Mouse (Mus musculus): ENCODE results near the gene Alk. TPM values are rescaled to one million over a fixed set of nuclear protein-coding genes. Genes with fewer than 3 reads are reported as not detected.

Gene Alk
- total RNA-seq, 2 experiments from 2014 or later = 6.8 to 7.9 TPM

DNA sequence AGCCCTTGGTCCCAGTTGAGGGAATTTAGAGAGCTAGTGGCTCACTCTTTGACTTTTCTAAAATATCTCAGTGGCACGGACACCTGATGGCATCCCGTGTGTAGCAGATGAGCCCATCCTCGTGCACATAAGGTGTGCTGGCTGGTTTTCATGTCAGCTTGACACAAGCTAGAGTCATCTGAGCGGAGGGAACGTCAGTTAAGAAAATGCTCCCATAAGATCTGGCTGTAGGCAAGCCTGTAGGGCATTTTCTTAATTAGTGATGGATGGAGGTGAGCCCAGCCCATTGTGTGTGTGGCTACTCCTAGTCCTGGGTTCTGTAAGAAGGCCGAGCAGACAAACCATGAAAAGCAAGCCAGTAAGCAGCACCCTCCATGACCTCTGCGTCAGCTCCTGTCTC, 732.4 kb downstream of the Alk start:
- intact Hi-C loops (cut with DNase I) = no loop called here
- DNase-seq (ENCODE audit: low spot score in 2 of 2) = no peak

DNA sequence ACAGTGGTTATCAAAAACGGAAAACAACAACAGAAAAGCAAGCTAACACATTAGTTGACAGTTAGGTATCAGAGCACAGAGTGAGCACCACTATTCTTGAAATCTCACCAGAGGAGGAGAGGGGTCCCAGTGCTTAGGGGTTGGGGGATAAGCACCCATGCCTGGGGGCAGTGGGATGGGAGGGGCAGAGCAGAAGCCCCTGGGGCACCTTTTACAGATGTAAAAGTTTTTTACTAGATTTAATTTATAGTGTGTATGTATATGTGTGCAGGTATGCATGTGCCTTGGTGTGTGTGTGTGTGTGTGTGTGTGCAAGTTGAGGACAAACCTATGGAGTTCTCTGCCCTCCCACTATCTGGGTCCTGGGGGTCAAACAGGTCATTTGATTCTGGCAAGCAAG, 733.8 kb downstream of the Alk start:
- DNase-seq (ENCODE audit: low spot score in 2 of 2) = no peak
- intact Hi-C loops (cut with DNase I) = no loop called here

DNA sequence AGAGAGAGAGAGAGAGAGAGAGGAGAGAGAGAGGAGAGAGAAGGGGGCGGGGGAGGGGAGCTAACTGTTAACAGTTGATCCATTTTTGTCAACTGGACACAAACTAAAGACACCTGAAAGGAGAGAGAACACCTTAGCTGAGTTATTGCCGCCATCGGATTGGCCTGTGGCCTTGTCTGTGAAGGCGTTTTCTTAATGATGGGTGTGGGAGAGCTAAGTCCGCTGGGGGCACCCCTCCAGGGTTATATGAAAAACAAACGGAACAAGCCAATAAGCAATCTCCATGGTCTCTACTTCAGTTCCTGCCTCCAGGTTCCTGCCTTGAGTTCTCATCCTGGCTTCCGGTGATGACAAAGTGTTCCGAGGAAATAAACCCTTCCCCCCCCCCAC, 734.2 kb downstream of the Alk start:
- intact Hi-C loops (cut with DNase I) = no loop called here
- DNase-seq (ENCODE audit: low spot score in 2 of 2) = no peak

DNA sequence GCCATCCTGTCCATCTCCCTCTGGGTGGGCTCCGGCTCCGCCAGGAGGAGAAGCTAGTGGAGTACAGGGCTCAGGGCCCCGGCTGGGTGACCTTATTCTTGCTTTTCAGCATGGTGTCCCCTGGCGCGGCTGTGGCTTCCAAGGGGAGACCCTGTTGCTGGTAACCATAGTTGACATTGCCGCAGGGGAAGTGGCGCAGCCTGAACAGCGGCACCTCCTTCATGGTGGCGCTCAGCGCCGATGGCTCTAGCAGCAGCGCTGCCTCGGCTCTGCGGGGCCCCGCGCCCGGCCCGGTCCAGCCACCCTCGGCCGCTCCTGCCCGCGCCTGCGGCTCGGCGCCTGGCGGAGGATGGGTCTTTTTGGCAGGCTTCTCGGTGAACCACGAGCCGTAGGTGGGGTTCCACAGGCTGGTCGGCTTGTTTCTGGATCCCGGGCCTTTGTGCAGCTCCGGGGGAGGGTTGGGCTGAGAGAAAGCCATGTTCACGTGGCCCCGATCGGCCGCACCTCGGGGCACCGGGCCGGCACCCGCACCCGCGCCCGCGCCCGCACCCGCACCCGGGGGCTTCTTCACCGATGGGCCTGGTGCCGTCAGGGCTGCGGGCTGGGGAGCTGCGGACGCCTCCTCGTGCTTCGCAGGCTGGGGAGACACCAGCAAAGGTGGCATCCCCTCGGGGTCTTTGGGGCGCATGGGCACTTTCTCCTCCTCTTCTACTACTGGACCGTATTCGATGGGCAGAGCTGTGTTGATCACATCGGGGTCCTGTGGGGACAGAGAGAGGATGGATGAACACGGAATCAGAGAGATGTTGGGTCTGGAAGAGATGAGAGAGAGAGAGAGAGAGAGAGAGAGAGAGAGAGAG, 734.8 kb downstream of the Alk start:
- peak; percentile 11 to 22 for DNase-seq (ENCODE audit: low spot score in 2 of 2)
- intact Hi-C loops (cut with DNase I) = no loop called here

DNA sequence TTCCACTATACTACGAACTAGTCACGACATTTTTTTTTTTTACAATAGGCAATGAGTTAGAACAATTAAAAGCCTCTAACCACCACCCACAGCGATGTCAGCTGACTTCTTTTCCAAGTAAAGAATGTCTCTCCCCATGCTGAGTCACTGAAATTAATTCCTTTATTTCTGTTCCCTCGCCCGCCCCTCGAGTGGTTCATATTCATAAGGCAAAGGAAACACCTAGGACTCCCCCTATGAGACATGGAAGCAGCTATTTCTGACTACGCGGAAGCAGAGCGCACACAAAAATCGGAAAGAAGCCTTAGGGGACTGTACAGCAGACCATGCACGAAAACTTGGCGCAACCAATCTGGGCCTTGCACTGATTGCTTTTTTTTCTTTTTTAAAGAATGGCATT, 735.6 kb downstream of the Alk start:
- peak; percentile 15 to 20 for DNase-seq (ENCODE audit: low spot score in 2 of 2)
- intact Hi-C loops (cut with DNase I) = no loop called here

DNA sequence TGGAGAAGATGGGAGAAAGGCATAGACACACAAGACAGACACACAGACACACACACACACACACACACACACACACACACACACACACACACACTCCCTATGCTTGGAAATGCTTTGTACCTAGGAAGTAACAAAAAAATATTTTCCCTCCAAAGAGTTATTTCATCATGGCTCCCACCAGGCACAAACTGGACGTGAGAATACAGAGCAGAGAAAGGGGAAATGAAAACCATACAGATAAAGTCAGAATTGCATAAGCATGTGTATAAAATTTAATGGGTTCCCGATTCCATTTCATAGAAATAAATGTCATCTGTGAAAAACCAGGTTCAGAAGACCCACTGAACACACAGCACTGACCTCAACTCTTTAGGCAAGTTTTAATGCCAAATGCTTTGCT, 736.5 kb downstream of the Alk start:
- DNase-seq (ENCODE audit: low spot score in 2 of 2) = no peak
- intact Hi-C loops (cut with DNase I) = no loop called here

DNA sequence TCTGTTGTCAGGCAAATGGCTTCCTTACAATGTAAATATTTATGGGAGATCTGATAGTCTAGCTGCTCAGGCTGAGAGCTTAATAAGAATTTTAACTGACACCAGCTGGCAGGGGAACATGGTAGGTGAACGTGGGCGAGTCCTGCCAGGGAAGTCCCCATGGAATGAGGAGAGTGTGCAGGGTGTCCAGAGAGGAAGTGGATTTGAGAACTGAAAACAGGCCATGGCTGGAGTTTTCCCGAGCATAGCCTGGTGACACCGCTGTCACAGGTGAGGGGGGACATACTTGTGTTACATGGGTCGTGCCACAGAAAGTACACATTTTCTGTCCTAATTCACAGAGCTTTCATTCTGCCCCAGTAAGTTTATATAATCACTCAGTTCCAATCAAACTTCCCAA, 739.0 kb downstream of the Alk start:
- no peak for DNase-seq (ENCODE audit: low spot score in 2 of 2)
- intact Hi-C loops (cut with DNase I) = no loop called here

DNA sequence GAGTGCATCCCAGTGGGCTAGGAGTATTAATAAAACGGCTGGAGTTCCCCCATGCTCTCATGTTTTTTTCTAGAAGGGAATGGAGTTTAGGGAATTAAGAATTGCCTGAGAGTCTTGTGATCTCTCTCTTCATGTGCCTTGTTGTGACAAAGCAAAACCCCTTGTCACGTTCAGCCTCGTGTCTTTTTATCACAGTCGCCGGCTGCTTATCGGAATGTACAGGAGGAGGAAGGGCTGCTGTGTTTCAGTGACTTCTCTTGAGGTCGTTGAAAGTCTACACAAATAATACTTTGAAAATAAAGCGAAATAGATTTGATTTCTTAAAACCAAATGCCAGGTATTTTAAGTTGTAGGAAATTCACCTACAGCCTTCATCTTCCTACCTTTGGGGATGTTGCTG, 740.4 kb downstream of the Alk start:
- intact Hi-C loops (cut with DNase I) = no loop called here

DNA sequence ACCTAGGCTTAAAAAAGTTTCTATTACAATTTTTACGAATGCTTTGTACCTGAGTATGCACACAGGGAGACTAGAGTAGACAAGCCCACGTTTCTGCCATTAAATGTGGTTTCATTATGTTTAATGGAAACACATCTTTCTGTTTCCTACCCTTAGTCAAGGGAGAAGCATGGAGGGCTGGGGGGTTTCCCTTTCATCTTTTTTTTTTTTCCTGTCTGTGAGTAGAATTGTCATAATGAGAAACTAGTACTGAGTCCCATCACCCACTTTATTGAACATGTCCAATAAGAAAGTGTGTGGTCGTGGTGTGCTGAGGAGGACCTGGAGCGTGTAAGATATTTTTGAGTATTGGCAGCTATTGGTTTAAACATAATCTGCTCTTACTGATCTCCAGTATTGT, 741.5 kb downstream of the Alk start:
- DNase-seq (ENCODE audit: low spot score in 2 of 2) = no peak
- intact Hi-C loops (cut with DNase I) = no loop called here

More for the DNA sequence above, 740.4 kb downstream of the Alk start:
- DNase-seq (ENCODE audit: low spot score in 2 of 2) = no peak

DNA sequence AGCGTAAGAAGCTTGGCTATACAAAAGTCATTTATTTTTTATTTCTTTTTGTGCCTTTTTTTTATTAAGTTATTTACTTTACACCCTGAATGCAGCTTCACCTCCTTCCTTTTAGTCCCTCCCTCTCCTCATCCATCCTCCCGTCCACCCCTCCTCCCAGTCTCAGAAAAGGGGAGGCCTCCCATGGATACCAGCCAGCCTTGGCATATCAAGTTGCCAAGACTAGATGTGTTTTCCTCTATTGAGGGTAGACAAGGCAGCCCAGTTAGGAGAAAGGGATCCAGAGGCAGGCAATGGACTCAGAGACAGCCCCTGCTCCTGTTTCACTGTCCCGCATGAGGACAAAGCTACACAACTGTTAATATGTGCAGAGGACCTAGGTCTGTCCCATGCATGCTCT, 742.2 kb downstream of the Alk start:
- intact Hi-C loops (cut with DNase I) = no loop called here
- no peak for DNase-seq (ENCODE audit: low spot score in 2 of 2)

DNA sequence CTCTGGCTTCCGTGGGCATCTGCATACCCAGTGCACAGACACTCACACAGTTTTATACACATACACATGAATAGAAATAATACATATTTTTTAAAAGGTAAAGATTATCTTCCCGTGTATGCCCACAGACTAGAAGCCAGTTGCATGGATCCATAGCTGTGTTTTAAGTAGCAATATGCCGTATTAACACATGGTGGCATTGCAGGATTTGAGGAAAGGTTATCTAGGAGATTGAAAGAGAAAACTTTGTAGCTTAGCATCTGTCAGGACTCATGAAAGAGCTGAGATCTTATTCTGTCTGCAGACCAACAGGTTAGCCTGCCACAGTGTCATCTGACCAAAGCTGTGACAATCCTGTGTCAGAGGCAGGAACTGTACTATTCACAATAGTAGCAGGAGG, 772.5 kb downstream of the Alk start:
- intact Hi-C loops (cut with DNase I) = no loop called here
- DNase-seq (ENCODE audit: low spot score in 2 of 2) = no peak

DNA sequence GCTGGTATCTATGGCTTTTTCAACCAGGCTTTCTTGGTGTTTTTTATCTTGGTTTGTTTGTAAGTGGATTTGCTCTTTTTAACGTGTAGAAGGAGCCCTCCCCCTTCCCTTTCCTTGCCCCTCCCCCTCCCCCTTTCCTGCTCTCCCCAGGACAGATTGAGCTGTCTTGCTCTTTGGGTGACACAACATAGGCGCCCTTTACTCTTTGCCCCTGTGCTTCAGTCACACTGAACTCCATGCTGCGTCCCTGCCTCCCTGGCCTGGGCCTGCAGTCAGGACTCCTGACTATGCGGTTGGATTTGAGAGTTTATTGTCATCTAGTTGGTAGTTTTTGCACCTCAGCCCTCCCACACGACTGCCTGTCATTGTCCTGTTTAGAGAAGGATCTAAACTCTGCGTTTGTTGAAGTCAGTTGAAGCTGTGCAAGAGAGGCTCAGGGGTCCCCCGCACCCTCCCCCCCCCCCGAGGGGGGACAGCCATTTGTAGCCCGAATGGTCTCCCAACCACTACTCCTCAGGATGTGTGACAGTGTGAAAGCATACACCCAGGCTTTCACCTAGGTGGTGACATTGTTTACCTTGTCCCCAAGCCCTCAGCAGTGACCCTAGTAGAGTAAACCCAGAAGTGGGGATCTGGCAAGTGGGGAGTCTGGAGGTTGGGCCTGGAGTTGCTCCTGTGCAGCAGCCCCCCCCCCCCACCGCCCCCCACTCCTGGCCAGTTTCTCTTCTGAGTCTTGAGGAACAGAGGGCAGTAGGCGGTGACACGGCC, 775.6 kb downstream of the Alk start:
- DNase-seq (ENCODE audit: low spot score in 2 of 2) = no peak
- intact Hi-C loops (cut with DNase I) = loop anchor here (10.0 kb wide), 1 partner anchor 956 kb away; no protein-coding TSS in a partner anchor

DNA sequence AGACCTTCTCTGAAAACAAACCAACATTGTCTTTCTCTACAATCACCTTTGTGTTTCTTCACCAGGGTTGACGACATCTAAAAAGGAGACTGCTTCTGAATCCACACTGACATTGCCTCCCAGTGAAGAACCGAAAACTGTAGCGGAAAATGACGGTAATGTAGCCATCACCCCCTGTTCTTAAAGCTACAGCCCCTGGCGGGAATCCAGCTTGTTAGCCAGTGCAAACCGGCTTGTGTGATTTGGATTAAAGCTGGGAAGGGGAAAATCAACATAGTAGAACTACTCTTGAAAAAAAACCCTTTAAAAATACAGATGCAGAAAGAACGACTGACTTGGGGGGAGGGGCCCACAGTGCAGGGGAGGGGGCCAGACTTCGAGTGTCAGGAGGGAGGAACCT, 776.8 kb downstream of the Alk start:
- DNase-seq (ENCODE audit: low spot score in 2 of 2) = no peak
- intact Hi-C loops (cut with DNase I) = loop anchor here (10.0 kb wide), 1 partner anchor 957 kb away; no protein-coding TSS in a partner anchor

DNA sequence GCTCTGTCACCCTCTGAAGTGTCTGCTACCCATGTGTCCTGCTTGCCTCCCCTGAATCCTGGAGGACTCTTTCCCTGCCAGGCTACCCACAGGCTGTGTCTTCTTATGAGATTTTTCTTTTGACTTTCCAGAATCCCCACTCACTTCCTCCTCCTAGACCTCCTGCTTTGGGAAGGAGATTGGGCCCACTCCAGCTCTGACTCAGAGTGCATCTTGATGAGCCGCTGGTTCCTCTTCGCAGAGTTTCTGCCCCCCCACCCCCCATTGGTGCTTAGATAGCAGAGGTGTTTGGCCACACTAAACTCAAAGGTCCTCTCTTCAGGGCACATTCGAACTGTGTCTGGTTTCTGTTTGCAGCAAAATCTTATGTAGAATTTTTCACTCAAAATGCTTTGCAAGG, 777.8 kb downstream of the Alk start:
- intact Hi-C loops (cut with DNase I) = loop anchor here (10.0 kb wide), 1 partner anchor 958 kb away; no protein-coding TSS in a partner anchor
- DNase-seq (ENCODE audit: low spot score in 2 of 2) = no peak

DNA sequence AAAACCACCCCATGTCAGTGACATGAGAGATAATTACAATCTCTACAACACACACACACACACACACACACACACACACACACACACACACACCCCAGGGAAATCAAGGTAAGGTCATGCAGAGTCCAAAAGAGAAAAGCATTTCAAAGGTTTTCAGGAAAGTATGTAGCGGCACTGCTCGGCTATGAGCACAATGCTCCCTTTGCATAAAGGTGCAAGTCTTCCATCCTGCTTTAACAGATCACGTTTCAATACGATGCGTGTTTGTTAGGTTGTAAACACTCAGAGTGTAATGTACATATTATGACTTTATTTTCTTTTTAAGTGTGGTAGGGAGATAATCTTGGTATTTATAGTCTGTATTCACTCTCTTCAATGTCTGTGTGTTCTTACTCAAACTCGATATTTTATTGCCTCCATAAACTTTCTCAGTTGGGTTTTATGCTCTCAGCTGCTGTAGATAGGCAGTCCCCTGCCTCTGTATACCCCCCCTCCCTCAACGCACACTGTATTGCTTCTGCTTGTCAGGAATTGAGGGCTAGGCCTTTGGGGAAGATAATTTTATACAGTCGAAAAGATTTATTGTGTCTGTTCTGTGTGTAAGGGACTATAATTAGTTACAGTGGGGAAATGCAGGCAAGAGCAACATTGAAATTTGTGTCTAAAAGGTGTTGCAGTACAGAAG, 780.7 kb downstream of the Alk start:
- intact Hi-C loops (cut with DNase I) = loop anchor here (10.0 kb wide), 1 partner anchor 961 kb away; no protein-coding TSS in a partner anchor
- DNase-seq (ENCODE audit: low spot score in 2 of 2) = no peak

Other genes starting within 250 kb of the Alk start
- 10 to 100 TPM; 60.6 to 61.4 TPM for gene Ypel5, start 231.8 kb upstream of the Alk start, total RNA-seq (2021)